Mouse (Mus musculus) embryonic facial prominence, embryonic 13.5 days (tissue): Measurements from ENCODE around the gene Irs2. TPM values are rescaled to one million over a fixed set of nuclear protein-coding genes. Genes with fewer than 3 reads are reported as not detected.

ENCODE experiments used
- ATAC-seq: fragments of 200-750 bp; cut with Nextera tagmentation; 2 replicates; pipeline ENCODE4 v1.8.0; 2017; ENCODE audit warnings: low read depth; ENCODE audit not compliant: insufficient number of reproducible peaks, insufficient read depth, low FRiP score, low TSS enrichment
- H3K27ac ChIP-seq: fragments of 300-500 bp; sonication (generic); 2 replicates; pipeline ENCODE4 v1.5.1; 2015; ENCODE audit warnings: moderate library complexity, mild to moderate bottlenecking, inconsistent platforms
- H3K27me3 ChIP-seq: fragments of 300-500 bp; sonication (generic); 2 replicates; pipeline ENCODE4 v1.6.1; 2015; ENCODE audit warnings: mild to moderate bottlenecking, inconsistent platforms
- H3K36me3 ChIP-seq: fragments of 300-500 bp; sonication (generic); 2 replicates; pipeline ENCODE4 v1.6.1; 2015; ENCODE audit warnings: mild to moderate bottlenecking, inconsistent platforms
- H3K4me1 ChIP-seq: fragments of 300-500 bp; sonication (generic); 2 replicates; pipeline ENCODE4 v1.6.1; 2015; ENCODE audit warnings: inconsistent platforms
- H3K4me2 ChIP-seq: fragments of 300-500 bp; sonication (generic); 2 replicates; pipeline ENCODE4 v1.6.1; 2015; ENCODE audit warnings: moderate library complexity, mild to moderate bottlenecking, inconsistent platforms
- H3K4me3 ChIP-seq: fragments of 300-500 bp; sonication (generic); 2 replicates; pipeline ENCODE4 v1.5.1; 2015; ENCODE audit warnings: mild to moderate bottlenecking, inconsistent platforms
- H3K9ac ChIP-seq: fragments of 300-500 bp; sonication (generic); 2 replicates; pipeline ENCODE4 v1.6.1; 2015; ENCODE audit warnings: mild to moderate bottlenecking, inconsistent platforms
- H3K9me3 ChIP-seq: fragments of 300-500 bp; sonication (generic); 2 replicates; pipeline ENCODE4 v1.6.1; 2016; ENCODE audit warnings: inconsistent platforms
- WGBS: fragments of 180-500 bp; shearing (Covaris S2); methylation state at CpG from one replicate; pipeline ENCODE4 v1.1.7; 2015; ENCODE audit warnings: mixed read lengths; 5-methylcytosine and 5-hydroxymethylcytosine counted together
- polyA plus RNA-seq: library from polyadenylated mRNA; unstranded; fragments of >200 nt; fragmentation: Nextera tagmentation; extraction: Ambion mirVana; gene quantifications from 2 replicates; pipeline ENCODE4 v1.2.1, GENCODE M21; 2015

The Irs2 gene
- polyA plus RNA-seq, 1 experiment from 2014 or later = 8.7 TPM

DNA sequence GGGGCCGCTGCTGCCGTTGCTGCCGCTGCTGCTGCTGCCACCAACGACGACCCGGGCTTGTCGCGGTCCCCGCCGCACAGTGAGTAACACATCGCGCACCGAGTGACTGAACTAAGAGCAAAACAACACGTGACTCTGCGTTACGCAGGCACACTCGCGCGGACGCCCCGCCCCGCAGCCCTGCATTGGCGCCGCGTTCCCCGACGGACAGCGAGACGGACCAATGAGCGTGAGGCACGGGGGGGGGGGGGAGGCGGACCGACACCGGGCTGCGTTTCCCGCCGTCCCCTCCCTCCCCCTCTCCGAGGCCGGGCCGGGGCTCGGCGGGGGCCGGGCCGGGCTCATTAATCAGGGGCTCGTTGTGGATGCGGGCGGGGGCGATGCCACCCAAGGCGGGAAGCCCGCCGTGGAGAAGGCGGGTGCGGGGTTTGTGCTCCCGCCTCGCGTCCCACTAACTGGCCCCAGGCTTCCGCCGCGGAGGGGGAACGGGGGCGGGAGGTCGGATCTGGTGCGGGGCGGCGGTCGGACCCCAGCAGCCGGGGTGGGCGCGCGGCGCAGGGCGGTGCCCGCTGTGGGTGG, 673 bp upstream of the Irs2 start:
- peaks cover 53% of the 10 kb centered on the region for H3K4me1 ChIP-seq
- H3K36me3 ChIP-seq = peaks cover 23% of the 10 kb centered on the region
- H3K9me3 ChIP-seq = no peaks in the 10 kb centered on the region
- peak overlapping the region; percentile 82 for H3K4me3 ChIP-seq
- WGBS = under 1% methylated on average over 69 of the region's 73 CpGs
- peak overlapping the region; percentile 98 for H3K27ac ChIP-seq
- H3K27me3 ChIP-seq = no peaks in the 10 kb centered on the region
- peak overlapping the region; percentile 95 for H3K4me2 ChIP-seq
- H3K9ac ChIP-seq = peak overlapping the region; percentile 90
- peak; percentile 86 for ATAC-seq

DNA sequence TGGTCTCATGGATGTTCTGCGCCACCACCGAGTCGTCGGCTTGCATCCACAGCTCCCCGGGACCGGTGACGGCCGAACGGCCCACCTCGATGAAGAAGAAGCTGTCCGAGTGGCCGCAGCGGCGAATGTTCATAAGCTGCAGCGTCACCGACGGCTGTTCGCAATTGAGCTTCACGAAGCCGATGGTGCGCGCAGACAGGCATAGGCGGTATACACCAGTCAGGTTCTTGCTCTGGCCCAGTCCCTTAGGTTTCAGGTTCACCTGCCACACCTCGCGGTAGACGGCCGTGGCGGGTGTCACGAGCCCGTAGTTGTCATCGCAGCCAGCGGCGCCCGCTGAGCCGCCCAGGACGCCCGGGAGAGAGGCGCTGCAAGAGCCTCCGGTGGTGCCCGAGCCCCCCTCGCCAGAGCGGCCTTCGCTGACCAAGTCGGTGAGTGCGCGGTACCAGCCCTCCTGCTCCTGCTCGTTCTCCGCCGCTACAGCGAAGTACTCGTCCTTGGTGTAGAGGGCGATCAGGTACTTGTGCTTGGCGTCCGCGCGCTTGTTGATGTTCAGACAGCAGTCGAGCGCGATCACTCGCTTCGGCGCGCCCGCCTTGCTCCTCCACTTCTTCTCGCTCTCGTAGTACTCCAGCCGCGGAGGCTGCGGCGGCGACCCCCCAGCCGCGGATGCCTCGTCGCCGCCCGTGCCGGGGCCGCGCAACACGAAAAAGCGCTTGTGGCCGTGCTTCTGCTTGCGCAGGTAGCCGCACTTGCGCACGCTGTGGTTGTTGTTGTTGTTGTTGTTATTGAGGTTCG, 478 bp downstream of the Irs2 start:
- Histone ChIP-seq H3K36me3 (peaks cover 23% of the 10 kb centered on the region), H3K4me2 (peak overlapping the region; percentile 95), H3K27me3 (no peaks in the 10 kb centered on the region), H3K9ac (peak overlapping the region; percentile 90), H3K4me3 (peak overlapping the region; percentile 82), H3K27ac (peak overlapping the region; percentile 98), H3K4me1 (peaks cover 58% of the 10 kb centered on the region), H3K9me3 (no peaks in the 10 kb centered on the region)
- ATAC-seq = no peak
- WGBS = under 1% methylated on average over 88 of the region's 88 CpGs

DNA sequence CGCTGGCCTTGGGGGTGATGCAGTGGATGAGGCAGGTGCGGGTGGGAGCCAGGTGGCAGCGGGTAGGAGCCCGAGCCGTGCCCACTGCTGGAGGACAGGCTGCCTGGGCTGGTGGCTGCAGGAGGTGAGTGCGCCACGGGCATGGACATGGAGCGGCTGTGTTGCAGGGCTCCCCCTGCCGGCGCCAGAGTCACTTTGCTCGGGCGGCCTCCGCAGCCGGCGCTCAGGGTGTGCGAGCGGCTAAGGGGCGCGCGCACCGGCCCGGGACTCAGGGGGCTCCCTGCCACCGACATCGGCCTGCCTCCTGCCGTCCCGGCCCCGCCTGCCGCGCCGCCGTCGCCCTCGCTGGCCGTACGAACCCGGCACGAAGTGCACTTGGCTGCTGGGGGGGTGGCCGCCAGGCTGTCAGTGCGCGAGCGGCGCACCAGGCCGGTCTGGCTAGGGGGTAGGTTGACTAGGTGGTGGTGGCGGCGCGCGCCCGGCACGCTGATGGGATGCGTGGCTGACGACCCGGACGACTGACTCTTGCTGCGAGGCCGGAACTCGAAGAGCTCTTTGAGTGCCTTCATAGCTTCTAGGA, 1.2 kb downstream of the Irs2 start:
- peak overlapping the region; percentile 90 for H3K9ac ChIP-seq
- peaks cover 23% of the 10 kb centered on the region for H3K36me3 ChIP-seq
- H3K27me3 ChIP-seq = no peaks in the 10 kb centered on the region
- peak overlapping the region; percentile 95 for H3K4me2 ChIP-seq
- peaks cover 65% of the 10 kb centered on the region for H3K4me1 ChIP-seq
- ATAC-seq = peak; percentile 38; the same call in 1 of the 2 replicates
- under 1% methylated on average over 56 of the region's 56 CpGs for WGBS
- peak overlapping the region; percentile 98 for H3K27ac ChIP-seq
- peak overlapping the region; percentile 82 for H3K4me3 ChIP-seq
- H3K9me3 ChIP-seq = no peaks in the 10 kb centered on the region

DNA sequence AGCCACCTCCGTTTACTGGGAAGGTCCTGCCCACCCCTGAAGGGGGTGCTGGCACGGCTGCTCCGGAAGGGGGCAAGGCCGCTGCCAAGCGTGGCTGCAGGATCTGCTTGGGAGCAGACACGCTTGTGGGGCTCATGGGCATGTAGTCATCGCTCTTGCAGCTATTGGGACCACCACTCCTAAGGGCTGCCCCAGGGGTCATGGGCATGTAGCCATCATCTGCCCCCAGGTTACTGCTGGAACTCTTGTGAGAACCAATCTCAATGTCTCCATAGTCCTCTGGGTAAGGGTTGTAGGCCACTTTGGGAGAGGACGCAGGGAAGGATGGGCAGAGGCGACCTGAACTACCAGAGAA, 2.0 kb downstream of the Irs2 start:
- peak overlapping the region; percentile 82 for H3K4me3 ChIP-seq
- no peak for ATAC-seq
- WGBS = 77% methylated on average over 9 of the region's 9 CpGs
- H3K4me1 ChIP-seq = peaks cover 73% of the 10 kb centered on the region
- H3K27me3 ChIP-seq = no peaks in the 10 kb centered on the region
- peaks cover 23% of the 10 kb centered on the region for H3K36me3 ChIP-seq
- H3K9ac ChIP-seq = peak overlapping the region; percentile 90
- H3K9me3 ChIP-seq = no peaks in the 10 kb centered on the region
- H3K4me2 ChIP-seq = peak overlapping the region; percentile 95
- no peak overlapping the region for H3K27ac ChIP-seq

DNA sequence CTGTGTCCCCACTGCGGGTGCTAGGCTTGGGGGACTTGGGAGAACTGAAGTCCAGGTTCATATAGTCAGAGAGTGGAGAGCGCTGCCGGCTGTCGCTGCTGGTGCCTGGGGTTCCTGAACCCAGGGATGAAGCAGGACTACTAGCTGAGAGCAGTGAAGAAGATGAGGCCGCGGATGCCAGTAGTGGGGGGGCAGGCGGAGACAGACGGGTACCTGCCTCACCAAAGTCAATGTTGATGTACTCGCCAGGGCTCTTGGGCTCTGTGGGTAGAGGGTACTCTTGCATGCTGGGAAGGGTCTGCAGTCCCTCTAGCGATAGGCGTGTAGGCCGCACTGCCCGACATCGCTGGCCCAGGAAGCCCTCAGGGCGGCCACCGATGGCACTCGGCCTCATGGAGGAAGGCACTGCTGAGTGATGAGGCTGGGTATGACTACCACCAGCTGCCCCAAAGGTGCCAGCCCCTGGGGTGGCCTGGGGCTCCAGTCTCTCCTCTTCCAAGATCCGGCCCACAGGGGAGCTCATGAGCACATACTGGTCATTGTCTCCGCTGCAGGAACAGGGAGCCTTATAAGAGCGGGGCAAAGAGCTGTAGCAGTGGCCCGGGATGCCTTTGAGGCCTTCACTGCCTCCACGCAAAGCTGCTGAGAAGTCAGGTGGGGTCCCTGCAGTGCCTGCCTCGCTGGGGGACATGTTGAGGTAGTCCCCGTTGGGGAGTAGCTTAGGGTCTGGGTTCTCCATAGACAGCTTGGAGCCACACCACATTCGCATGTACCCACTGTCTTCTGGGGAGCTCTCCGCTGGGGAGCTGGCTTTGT, 2.6 kb downstream of the Irs2 start:
- Histone ChIP-seq H3K27me3 (no peaks in the 10 kb centered on the region), H3K4me2 (peak overlapping the region; percentile 95), H3K9ac (peak overlapping the region; percentile 90), H3K4me3 (peak overlapping the region; percentile 82), H3K36me3 (peaks cover 23% of the 10 kb centered on the region), H3K9me3 (no peaks in the 10 kb centered on the region), H3K27ac (no peak overlapping the region), H3K4me1 (peaks cover 73% of the 10 kb centered on the region)
- no peak for ATAC-seq
- 76% methylated on average over 26 of the region's 26 CpGs for WGBS

DNA sequence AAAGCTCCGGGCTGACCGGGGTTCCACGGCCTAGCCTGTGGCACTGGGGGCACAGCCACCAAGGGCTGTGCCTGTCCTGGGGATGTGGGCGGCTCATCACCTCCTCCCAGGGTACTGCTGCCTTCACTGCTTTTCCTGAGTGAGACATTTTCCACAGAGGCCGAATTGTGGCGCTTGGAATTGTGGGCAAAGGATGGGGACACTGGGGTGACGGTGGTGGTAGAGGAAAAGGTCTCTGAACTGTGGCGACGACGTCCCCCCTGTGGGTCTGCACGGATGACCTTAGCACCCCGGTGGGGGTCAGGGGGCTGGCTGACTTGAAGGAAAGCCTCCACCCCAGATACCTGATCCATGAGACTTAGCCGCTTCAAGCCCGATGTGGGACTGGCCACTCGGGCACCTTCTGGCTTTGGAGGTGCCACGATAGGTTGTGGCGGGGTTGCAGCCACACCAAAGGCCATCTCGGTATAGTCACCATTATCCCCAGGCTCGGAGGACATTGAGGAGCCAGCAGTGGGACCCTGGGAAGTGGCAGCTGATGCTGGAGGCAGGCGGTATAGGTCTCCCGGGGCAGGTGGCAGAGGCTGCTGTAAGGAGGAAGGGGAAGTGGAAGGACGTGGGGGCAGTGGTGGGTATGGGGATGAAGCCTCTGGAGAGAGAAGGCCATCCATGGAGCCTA, 3.3 kb downstream of the Irs2 start:
- peak overlapping the region; percentile 90 for H3K9ac ChIP-seq
- no peaks in the 10 kb centered on the region for H3K9me3 ChIP-seq
- no peaks in the 10 kb centered on the region for H3K27me3 ChIP-seq
- H3K36me3 ChIP-seq = peaks cover 23% of the 10 kb centered on the region
- H3K4me3 ChIP-seq = peak overlapping the region; percentile 82
- WGBS = 63% methylated on average over 22 of the region's 22 CpGs
- peaks cover 73% of the 10 kb centered on the region for H3K4me1 ChIP-seq
- H3K27ac ChIP-seq = 0 out of 2 replicates have a peak overlapping the region, but pooled peaks have one; percentile 24
- H3K4me2 ChIP-seq = peak overlapping the region; percentile 95
- ATAC-seq = no peak

DNA sequence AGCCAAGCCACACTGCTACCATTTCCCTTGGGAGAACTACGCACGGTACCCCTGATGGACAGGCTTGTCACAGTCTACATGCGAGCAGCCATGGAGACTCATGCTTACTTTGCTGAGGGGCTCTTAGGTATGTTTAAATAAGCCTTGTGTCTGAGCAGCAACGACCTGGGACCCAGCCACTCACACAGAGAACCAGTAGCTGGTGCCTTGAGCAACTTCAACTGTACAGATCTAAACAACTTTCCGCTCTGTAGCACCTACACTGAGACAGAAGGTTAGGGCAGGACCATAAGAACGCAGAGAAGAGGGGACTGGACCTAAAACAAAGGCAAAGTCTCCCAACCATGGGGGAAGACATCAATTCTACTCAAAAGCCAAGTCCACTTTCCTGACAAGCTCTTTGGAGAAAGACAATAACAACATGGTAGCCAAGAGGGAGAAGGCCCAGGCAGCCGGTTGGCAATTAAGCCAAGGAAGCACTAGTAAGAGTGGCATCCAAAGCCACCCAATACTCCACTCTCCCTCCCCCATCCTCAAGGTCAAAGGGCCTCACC, 4.3 kb downstream of the Irs2 start:
- H3K9me3 ChIP-seq = no peaks in the 10 kb centered on the region
- ATAC-seq = no peak
- 26% methylated on average over 7 of the region's 7 CpGs for WGBS
- H3K9ac ChIP-seq = peak overlapping the region; percentile 90
- peak overlapping the region; percentile 82 for H3K4me3 ChIP-seq
- H3K27me3 ChIP-seq = no peaks in the 10 kb centered on the region
- H3K4me2 ChIP-seq = peak overlapping the region; percentile 95
- H3K27ac ChIP-seq = peak overlapping the region; percentile 24; the same call in 1 of the 2 replicates
- H3K4me1 ChIP-seq = peaks cover 74% of the 10 kb centered on the region
- H3K36me3 ChIP-seq = peaks cover 23% of the 10 kb centered on the region

DNA sequence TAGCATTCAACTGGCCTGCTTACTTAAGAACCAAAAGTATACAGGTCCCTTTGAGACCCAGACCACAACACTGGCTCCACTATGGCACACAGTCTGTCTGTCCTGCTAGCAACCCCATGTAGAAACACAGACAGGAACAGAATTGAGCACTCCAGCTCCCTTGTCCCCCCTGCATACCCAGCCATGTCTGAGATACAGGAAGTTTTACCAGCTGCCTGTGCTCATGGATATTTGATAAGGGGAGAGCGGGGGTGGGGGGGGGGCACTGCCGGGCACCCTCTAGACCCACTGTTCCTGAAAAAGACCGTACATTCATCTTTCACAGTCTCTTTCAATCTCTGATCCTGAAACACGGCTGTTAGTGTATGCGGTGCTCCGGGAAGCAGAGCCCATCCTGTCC, 5.0 kb downstream of the Irs2 start:
- ATAC-seq = no peak
- Histone ChIP-seq H3K27me3 (no peaks in the 10 kb centered on the region), H3K4me3 (peak overlapping the region; percentile 82), H3K36me3 (peaks cover 29% of the 10 kb centered on the region), H3K9ac (peak overlapping the region; percentile 90), H3K9me3 (no peaks in the 10 kb centered on the region), H3K27ac (peak overlapping the region; percentile 24; the same call in 1 of the 2 replicates), H3K4me1 (peaks cover 76% of the 10 kb centered on the region), H3K4me2 (peak overlapping the region; percentile 95)
- WGBS = 24% methylated on average over 6 of the region's 6 CpGs

DNA sequence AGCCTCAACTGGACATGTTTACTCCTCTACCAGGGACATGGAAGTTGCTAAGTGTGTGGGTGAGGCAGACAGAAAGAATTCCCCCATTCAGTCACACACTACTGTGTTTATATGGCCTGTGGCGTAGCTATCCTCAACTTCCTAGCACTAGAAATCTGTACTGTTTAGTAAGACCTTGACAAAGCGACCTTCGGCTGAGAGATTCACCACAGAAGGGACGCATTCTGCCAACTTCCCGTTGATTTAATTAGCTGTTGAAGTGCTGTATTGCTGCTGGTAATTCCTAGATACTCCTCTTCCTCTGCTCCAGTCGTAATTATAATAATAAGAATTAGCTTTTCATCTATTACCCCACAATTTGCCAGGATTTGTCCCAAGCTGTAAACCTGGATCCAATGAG, 5.4 kb downstream of the Irs2 start:
- no peak for ATAC-seq
- Histone ChIP-seq H3K9ac (peak overlapping the region; percentile 90), H3K4me1 (peaks cover 79% of the 10 kb centered on the region), H3K27ac (peak overlapping the region; percentile 28), H3K9me3 (no peaks in the 10 kb centered on the region), H3K27me3 (no peaks in the 10 kb centered on the region), H3K36me3 (peaks cover 32% of the 10 kb centered on the region), H3K4me3 (peak overlapping the region; percentile 82), H3K4me2 (peak overlapping the region; percentile 95)
- WGBS = 16% methylated on average over 6 of the region's 6 CpGs

DNA sequence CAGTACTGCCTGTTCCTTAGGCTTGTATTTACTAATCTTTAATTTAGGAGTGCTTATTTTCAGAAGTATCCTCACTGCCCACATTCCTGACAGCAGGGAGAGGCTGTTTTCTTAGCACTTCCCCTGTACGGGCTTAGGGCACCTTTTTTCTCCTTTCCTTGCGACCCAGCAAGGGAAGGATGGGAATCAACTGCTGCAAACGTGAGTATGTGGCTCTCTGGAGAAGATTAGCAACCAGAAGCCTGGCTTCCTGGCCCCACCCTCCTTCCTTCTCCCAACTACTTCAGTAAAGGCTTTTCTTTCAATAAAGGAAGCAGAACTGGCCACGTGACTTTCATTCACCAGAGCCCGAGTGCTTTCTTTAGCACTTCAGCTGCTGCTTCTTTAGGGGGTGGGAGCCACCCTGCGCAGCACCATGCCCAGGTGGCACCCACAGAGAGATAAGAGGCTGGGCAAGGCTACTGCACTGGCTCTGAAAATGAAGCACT, 7.2 kb downstream of the Irs2 start:
- WGBS = 3% methylated on average over 6 of the region's 6 CpGs
- H3K27me3 ChIP-seq = no peaks in the 10 kb centered on the region
- peak overlapping the region; percentile 95 for H3K4me2 ChIP-seq
- H3K9me3 ChIP-seq = no peaks in the 10 kb centered on the region
- peak overlapping the region; percentile 51; the same call in 1 of the 2 replicates for H3K9ac ChIP-seq
- ATAC-seq = no peak
- peaks cover 38% of the 10 kb centered on the region for H3K36me3 ChIP-seq
- peak overlapping the region; percentile 82 for H3K4me3 ChIP-seq
- peak overlapping the region; percentile 56 for H3K27ac ChIP-seq
- H3K4me1 ChIP-seq = peaks cover 83% of the 10 kb centered on the region
